Mouse (Mus musculus): Measurements from ENCODE around the gene Taar2.

Gene Taar2

GRCm38 (mm10) chr10:23938312-23938711 is at the start of gene Taar2:
TSS of gene Taar2 (plus strand) at chr10:23938572.
- in situ Hi-C loops (cut with MboI; ENCODE audit: low sequenced_read_pairs): no loop called here

GRCm38 (mm10) chr10:23892987-23893386 is 45.4 kb upstream of the Taar2 start:
- in situ Hi-C loops (cut with MboI; ENCODE audit: low sequenced_read_pairs): no loop called here

DNA sequence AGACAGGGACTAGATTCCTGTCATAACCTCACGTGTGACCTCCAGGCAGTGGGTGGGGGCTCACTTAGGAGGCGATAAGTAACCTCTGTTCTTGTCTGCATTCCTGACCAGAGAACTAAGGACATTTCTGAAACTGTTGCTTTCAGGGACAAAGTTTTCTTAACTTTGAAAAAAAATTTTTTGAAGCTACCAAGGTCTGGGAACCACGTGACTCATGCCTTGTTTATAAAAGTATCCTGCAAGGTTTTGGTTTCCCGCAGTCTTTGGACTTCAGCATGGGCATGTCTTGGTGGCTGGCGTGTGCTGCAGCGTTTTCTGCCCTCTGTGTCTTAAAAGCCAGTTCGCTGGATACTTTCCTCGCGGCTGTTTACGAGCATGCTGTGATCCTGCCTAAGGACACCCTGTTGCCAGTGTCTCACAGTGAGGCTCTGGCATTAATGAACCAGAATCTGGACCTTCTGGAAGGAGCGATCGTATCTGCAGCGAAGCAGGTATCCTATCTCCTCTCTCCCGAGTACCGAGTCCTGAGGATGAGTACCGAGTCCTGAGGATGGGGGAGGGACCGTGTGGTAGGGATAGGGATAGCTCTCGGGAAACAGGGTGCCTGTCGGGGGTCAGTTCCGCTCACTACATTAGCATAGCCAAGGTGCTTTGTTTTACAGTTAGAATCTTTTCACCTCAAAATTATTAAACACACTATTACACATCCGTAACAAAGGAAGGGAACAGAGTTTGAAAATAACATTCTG is 43.6 kb upstream of the Taar2 start, which contains the start of gene Vnn1:
Vnn1 (plus strand) TSS at position 88 of the 749 bp plus-strand sequence.
- in situ Hi-C loops (cut with MboI; ENCODE audit: low sequenced_read_pairs): no loop called here

DNA sequence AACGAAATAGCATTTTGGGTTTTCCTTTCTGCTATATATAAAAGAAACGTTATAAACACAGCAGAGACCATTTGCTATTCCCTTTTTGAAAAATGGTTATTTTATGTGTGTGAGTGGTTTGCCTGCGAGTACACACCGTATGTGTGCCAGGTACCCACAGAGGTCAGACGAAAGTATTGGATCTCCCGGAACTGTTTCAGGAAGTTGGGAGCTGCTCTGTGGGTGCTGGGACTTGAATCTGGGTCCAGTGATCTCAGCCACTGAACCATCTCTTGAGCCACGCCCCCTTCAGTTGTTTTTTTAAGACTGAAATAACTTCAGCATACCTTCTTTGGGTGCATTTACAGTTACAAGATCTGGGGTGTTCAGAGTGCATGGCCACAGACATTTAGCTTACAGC is 43.0 kb upstream of the Taar2 start:
- in situ Hi-C loops (cut with MboI; ENCODE audit: low sequenced_read_pairs): no loop called here

- in situ Hi-C loops (cut with MboI; ENCODE audit: low sequenced_read_pairs): no loop called here
Observed at GRCm38 (mm10) chr10:23901119-23901518, 37.3 kb upstream of the Taar2 start.

GRCm38 (mm10) chr10:23905661-23906060 is 32.7 kb upstream of the Taar2 start:
- in situ Hi-C loops (cut with MboI; ENCODE audit: low sequenced_read_pairs): no loop called here

DNA sequence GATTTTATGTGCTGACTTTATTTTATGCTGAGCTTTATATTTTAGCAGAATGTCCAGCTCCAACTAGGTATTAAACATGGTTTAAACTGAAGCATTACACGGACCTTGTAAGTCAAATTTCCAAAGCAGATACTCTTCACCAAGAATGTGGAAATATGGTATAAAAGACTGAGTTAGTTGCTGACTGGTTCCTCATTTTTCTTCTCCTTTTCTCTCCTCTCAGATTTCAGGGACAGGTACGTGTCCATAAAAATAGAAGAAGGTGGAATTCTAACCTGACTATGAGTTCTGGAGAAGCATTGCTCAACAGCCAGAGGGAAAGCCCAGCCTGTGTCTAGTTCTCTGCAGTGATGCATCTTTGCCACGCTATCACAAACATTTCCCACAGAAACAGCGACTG is 18.3 kb upstream of the Taar2 start, which contains the start of gene Taar1:
Taar1 (plus strand) TSS at position 301 of the 400 bp plus-strand sequence.
- in situ Hi-C loops (cut with MboI; ENCODE audit: low sequenced_read_pairs): no loop called here

GRCm38 (mm10) chr10:23922468-23922867 is 15.9 kb upstream of the Taar2 start:
- in situ Hi-C loops (cut with MboI; ENCODE audit: low sequenced_read_pairs): no loop called here

GRCm38 (mm10) chr10:23923941-23924340 is 14.4 kb upstream of the Taar2 start:
- in situ Hi-C loops (cut with MboI; ENCODE audit: low sequenced_read_pairs): no loop called here

- in situ Hi-C loops (cut with MboI; ENCODE audit: low sequenced_read_pairs): no loop called here
Observed at GRCm38 (mm10) chr10:23937613-23938012, 759 bp upstream of the Taar2 start.

DNA sequence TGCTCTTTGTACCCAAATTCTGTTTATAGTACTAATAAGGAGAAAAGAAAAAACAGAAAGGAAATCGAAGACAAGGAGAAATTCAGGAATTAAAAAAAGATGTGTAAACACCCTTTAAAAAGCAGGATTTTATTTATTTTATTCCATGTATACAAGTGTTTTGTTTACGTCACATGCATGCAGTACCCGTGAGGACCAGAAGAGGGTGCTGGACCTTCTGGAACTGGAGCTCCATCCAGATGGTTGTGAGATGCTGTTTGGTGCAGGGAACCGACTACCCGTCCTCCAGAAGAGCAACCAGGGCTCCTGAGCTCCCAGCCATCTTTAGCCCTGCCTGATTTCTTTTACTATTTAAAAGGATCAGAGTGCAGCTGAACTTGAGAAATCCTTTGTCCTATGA is 4.1 kb downstream of the Taar2 start:
- in situ Hi-C loops (cut with MboI; ENCODE audit: low sequenced_read_pairs): no loop called here

- in situ Hi-C loops (cut with MboI; ENCODE audit: low sequenced_read_pairs): no loop called here
Observed at GRCm38 (mm10) chr10:23948026-23948425, 9.7 kb downstream of the Taar2 start.

DNA sequence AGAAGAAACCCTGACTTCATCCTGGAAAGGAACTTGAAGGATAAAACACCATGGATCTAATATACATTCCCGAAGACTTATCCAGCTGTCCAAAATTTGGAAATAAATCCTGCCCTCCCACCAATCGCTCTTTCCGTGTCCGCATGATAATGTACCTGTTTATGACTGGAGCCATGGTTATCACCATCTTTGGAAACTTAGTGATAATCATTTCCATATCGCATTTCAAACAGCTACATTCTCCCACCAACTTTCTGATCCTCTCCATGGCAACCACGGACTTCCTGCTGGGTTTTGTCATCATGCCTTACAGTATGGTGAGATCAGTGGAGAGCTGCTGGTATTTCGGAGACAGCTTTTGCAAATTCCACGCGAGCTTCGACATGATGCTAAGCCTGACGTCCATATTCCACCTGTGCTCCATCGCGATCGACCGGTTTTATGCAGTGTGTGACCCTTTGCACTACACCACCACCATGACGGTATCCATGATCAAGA is 11.2 kb downstream of the Taar2 start, which contains the start of gene Taar3:
Taar3 (plus strand) TSS at position 51 of the 498 bp plus-strand sequence.
- in situ Hi-C loops (cut with MboI; ENCODE audit: low sequenced_read_pairs): no loop called here

GRCm38 (mm10) chr10:23951714-23952113 is 13.3 kb downstream of the Taar2 start:
- in situ Hi-C loops (cut with MboI; ENCODE audit: low sequenced_read_pairs): no loop called here

DNA sequence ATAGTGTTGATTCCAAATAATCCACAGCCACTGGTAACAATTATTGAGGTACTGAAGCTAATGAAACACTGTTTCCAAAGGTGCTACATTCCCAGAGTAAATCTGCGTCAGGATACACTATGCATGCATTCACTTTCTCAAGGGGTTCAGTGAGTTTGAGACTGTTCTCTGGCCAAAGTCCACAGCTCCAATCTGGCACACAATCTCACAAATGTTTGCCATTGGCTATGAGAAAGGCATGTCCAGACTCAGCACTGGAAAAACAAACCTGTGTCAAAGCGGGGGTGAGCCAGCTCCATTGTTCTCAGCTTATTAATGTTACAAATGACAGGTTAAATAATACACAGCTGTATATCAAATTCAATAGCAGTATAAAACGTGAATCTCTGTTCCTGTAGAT is 20.7 kb downstream of the Taar2 start:
- in situ Hi-C loops (cut with MboI; ENCODE audit: low sequenced_read_pairs): no loop called here

DNA sequence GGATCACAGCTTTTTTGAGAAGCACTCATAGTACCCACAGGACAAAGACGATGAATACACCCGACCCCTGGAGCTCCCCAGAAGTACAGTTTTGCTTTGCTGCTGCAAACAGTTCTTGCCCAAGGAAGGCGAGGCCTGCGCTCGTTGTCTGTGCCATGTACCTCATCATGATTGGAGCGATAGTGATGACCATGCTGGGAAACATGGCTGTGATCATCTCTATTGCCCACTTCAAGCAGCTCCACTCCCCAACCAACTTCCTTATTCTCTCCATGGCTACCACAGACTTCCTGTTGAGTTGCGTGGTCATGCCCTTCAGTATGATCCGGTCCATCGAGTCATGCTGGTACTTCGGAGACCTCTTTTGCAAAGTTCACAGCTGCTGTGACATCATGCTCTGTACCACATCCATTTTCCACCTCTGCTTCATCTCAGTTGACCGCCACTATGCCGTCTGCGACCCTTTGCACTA is 22.1 kb downstream of the Taar2 start, which contains the start of gene Taar4:
Taar4 (plus strand) TSS at position 51 of the 472 bp plus-strand sequence.
- in situ Hi-C loops (cut with MboI; ENCODE audit: low sequenced_read_pairs): no loop called here

DNA sequence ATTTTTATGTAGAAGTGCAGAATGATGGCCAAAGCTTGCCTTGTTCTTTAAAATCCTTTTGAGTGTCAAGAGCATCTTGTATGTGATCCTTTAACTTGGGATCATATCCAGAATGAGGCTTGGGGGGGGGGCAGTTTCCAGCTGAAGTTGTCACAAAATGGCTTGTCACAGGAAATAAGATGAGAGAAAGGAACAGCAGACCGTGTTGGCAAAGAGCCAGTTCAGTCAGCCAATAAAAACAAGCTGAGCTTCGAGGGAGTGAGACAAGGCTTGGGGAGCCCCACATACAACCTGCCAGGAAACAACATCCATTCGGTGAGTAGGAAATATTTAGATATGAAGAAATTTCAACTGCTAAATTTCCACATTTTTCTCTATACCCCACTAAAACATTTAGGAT is 25.1 kb downstream of the Taar2 start:
- in situ Hi-C loops (cut with MboI; ENCODE audit: low sequenced_read_pairs): no loop called here

- in situ Hi-C loops (cut with MboI; ENCODE audit: low sequenced_read_pairs): no loop called here
Observed at GRCm38 (mm10) chr10:23964921-23965610, 26.7 kb downstream of the Taar2 start.

- in situ Hi-C loops (cut with MboI; ENCODE audit: low sequenced_read_pairs): no loop called here
Observed at GRCm38 (mm10) chr10:23970656-23971165, 32.3 kb downstream of the Taar2 start, which contains the start of gene Taar5. TSS of gene Taar5 (plus strand) at chr10:23970706.

DNA sequence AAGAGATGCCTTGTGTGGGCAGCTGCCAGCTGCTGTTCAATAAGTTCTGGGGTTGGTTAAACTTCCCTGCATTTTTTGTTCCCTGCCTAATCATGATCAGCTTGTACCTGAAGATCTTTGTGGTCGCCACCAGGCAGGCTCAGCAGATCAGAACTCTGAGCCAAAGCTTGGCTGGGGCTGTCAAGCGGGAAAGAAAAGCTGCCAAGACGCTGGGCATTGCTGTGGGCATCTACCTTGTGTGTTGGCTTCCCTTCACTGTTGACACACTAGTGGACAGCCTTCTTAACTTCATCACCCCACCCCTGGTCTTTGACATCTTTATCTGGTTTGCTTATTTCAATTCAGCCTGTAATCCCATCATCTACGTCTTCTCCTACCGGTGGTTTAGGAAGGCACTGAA is 32.9 kb downstream of the Taar2 start:
- in situ Hi-C loops (cut with MboI; ENCODE audit: low sequenced_read_pairs): no loop called here

- in situ Hi-C loops (cut with MboI; ENCODE audit: low sequenced_read_pairs): no loop called here
Observed at GRCm38 (mm10) chr10:23977958-23978357, 39.6 kb downstream of the Taar2 start.

Measured in CH12F3 (cell line).